Mouse (Mus musculus) cerebellum, postnatal 25 days (tissue): Measurements from ENCODE around the gene Ccn1.

ENCODE experiments used
- DNase-seq, 2 experiments: peaks; one replicate each; pipeline ENCODE4 v3.0.0; 2021; ENCODE audit warnings: mixed read lengths in 2 of 2

Gene Ccn1

DNA sequence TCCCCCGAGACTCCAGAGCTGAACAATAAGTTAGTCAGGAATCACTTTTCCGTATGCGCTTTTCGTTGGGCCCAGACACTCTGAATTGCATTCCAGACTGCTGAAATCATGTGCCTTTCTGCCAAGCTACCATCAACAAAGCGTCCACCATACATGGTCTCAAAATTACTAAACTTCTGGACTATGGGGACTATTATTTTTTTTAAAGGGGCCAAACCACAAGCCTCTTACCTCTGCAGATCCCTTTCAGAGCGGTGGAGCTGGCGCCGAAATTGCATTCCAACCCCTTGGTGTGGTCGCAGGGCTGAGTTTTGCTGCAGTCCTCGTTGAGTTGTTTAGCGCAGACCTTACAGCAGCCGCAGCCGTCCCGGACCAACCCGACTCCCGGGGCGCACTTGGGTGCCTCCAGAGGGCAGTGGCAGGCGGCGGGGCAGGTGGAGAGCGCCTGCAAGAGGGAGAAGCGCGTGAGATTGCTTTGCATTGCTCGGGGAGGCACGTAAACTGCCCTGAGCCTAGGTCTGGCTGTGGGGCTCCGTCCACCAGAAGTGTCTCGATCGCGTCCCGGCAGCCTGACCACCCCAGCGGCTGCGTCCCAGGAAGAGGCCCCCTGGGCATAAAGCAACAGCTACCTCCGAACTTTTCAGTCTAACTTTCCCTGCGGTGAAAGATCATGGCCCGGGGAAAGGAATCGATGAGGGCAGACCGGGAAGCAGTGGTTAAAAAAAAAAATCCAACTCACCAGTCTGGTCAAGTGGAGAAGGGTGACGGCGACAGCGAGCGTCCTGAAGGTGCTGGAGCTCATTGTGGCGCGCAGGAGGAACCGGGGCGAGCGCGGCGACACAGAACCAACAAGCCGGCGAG lies 560 bp downstream of the Ccn1 start:
- peak; percentile 16 to 28 for DNase-seq

DNA sequence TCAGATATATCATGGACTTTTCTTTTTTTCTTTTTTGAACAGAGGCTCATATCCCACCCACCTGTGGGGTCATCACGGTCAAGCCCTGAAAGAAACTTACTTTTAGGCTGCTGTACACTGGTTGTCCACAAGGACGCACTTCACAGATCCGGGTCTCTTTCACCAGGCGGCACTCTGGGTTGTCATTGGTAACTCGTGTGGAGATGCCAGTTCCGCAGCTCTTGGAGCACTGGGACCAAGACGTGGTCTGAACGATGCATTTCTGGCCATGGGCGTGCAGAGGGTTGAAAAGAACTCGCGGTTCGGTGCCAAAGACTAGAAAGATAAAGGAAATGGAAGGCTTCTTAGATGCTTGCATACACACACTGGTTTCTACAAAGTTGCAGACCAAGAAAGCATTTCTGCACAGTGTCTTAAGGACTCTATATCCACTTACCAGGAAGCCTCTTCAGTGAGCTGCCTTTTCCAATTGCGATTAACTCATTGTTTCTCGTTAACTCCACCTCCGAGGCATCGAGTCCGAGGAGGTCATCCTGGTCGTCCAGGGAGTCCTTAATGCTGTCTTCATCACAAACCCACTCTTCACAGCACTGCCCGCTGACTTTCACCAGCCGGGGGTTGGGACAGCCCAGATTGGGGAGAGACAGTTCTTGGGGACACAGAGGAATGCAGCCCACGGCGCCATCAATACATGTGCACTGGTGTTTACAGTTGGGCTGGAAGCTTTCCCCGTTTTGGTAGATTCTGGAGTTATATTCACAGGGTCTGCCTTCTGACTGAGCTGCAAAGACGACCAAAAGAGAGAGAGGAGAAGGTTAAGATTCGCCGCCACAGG lies 1.5 kb downstream of the Ccn1 start:
- DNase-seq: no peak

GRCm38 (mm10) chr3:145647416-145647815 lies 2.4 kb downstream of the Ccn1 start:
- no peak for DNase-seq

- no peak for DNase-seq
Observed at GRCm38 (mm10) chr3:145646666-145647065, 3.1 kb downstream of the Ccn1 start.

- no peak for DNase-seq
Observed at GRCm38 (mm10) chr3:145646009-145646408, 3.8 kb downstream of the Ccn1 start.

DNA sequence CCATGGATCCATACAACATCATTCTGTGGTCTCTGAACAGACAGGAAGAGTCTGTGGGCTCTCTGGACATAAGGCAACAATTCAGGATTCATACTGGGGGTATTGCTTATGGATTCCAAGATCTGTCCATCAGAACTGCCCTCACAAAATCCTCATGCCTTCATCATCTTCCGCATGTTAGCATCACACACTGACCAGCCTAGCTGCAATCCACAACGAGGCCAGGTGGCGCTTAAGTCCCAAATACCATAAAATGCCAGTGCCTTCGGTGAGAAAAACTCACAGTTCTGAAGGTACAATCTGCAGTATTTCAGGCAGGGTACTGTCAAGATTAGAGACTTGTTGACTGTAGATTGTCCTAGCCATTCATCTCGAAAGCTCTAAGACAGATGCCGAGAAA lies 4.3 kb downstream of the Ccn1 start:
- no peak for DNase-seq

DNA sequence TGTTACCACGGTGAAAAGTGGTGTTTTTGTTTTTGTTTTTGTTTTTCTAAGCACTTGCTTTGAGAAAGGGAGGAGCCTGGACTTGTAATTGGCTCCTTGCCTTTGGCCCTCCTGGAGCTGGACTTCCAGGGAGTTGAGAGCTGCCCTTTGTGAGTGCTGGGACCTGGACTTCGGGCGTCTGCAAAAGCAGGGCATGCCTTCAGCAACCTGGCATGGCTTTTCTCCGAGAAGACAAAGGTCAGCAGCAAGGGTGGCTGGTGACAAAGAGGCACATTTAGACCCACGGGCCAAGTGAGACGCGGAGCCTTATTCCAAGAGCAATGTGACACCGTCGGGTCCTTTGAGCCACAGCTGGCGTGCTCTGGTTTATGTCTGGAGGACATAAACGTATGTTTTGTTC lies 6.9 kb downstream of the Ccn1 start:
- no peak for DNase-seq

- DNase-seq: no peak
Observed at GRCm38 (mm10) chr3:145641878-145642277, 7.9 kb downstream of the Ccn1 start.

DNA sequence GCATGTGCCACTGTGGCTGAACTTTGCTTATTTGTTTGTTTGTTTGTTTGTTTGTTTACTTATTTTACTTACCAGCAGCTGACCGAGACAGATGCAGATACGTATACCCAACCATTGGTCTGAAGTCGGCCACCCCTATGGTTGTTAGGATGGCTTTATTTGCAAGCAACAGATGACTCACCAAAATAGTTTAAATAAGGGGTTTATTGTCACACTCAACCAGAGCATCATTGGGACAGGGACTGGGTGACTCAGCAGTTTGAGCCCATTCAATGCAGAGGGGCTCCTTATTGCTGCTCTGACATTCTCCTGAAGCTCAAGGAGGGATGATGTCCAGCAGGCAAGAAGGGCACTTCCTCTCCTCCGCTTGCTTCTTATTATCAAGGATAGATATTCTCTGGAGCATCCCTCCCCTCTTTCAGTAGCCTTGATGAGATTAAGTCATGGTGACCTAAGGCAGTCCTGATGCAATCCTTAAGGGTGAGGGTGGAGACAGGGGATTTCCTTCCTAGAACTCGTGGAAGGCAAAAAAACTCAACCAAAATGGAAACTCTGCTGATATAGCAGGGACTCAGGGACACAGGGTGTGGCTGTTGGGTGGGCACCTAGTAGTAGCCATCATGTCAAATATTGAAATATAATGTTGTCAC lies 8.6 kb downstream of the Ccn1 start:
- no peak for DNase-seq

GRCm38 (mm10) chr3:145640583-145640982 lies 9.2 kb downstream of the Ccn1 start:
- no peak for DNase-seq

DNA sequence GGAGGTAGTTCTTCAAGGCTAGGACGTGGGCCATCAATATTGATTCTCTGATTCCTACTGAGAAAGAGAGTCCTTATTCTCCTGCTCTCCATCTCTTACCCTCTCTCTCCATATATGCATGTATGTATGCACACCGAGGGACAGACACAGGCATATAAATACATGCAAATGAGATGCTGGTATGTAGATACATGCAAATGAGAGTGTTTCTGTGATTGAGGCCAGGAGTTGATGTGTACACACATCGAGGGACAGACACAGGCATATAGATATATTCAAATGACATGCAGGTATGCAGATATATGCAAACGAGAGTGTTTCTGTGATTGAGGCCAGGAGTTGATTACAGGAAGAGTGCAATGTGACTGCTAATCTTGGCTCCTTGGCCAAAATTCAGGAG lies 9.6 kb downstream of the Ccn1 start:
- no peak for DNase-seq

- no peak for DNase-seq
Observed at GRCm38 (mm10) chr3:145634002-145634710, 15.6 kb downstream of the Ccn1 start.

GRCm38 (mm10) chr3:145632888-145633287 lies 16.9 kb downstream of the Ccn1 start:
- no peak for DNase-seq

GRCm38 (mm10) chr3:145628643-145629042 lies 21.1 kb downstream of the Ccn1 start:
- DNase-seq: no peak

DNA sequence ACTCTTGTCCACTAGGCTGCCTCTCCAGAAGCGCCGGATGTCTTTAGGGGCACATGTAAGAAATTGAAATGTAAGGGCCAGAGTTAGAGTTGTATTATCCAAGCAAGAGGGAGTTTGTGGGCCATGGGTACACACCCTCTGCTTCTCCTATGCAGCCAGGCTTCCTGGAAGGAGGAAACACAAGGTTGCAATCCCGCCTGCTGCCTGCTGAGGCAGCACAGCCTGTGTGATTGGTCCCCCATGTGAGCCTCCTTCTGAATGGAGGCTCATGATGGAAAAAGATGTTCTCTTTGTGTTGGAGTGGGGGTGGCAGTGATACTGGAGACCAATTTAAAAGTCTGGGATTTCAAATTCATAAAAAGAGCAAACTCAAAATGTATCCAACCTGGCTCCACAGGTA lies 22.0 kb downstream of the Ccn1 start:
- DNase-seq: peak in 1 of 2 experiments; percentile 34

DNA sequence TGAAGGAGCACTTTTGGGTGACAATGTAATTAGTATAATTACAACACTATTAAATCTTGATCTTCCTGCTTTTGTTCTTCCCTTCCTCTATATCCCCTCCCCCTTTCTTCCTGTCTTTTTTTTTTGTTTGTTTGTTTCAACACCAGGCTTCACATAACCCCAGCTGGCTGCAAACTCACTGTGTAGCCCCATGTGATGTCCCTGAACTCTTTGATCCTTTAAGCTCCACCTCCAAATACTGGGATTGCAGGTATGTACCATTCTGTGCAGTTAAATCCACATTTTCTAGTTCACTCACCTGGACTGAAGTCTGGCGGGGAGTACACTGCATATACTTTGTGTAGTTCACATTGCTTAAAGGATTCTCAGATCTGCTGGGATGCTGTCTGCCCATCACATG lies 23.7 kb downstream of the Ccn1 start:
- DNase-seq: no peak

- no peak for DNase-seq
Observed at GRCm38 (mm10) chr3:145625546-145625945, 24.2 kb downstream of the Ccn1 start.

DNA sequence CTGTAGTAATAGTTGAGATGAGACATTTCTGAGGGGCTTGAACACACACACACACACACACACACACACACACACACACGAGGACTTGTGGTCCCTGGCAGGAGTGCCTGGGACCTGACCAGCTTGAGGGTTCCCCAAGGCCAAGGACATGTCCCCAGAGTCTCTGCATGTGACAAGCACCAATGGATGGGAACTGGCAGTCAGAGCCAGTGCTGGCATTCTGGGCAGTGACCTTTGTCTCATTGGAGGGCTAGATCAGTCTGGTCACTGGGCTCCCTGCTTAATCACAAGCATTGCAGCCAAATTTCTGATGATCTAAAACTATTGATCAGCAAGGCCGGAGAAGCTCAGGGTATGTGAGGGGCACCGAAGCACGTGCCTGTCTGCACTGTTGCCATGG lies 25.0 kb downstream of the Ccn1 start:
- no peak for DNase-seq

DNA sequence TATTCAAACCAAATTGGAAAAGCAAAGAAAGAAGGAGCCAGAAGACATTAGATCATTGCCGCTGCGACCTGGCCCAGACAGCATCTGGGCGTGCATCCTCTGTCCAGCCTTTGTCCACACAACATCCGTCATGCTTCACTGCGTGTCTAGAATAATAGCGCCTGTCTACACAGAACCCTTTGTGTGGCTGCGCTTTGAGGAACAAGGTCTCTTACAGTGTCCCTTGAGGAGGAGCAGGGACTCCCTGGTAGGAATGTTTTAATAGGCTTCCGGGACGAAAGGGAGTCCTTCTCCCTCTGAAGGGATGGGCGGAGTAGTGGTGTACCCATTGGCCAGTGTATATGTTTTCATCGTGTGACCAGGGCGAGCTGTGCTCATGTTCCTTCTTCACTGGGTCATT lies 26.7 kb downstream of the Ccn1 start:
- no peak for DNase-seq

DNA sequence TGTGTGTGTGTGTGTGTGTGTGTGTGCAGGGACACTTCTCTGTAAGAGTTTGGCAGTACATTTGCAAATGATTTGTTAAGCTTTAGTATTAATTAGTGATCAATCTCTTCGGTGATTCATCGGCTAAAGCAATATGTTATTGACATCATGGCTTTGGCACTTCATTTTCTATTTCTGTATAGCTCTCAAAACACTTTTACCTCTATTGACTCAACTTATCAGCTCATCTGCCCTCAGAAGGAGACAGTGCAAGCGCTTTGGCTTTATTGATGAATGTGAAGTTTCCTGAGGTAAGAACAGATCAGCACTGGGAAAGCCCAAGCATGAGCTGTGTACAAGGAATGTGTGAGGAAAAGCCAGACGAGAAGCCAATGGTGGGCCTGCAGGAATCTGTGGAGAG lies 28.6 kb downstream of the Ccn1 start:
- DNase-seq: no peak

- no peak for DNase-seq
Observed at GRCm38 (mm10) chr3:145619621-145620365, 30.0 kb downstream of the Ccn1 start.

DNA sequence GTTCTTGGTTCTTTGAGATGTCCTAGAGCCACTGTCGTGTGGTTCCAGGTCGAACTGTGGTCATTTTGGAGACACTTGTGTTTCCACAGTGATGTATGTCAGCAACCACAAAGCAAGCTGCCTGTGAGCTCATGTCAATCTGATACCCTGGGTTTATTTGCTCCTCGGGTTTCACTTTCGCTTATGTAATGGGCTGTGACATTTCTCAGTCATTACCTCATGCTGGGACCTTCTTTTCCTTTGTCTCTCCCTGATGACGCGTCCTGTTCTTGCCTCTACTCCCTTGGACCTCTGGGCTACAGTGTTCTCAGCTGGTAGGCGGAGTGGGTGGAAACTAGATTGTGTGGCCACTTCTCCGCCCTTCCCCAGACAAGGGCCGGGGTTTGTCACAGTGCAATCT lies 31.5 kb downstream of the Ccn1 start:
- no peak for DNase-seq
